Mouse (Mus musculus) megakaryocyte, embryonic 14.5 days (primary cell): ENCODE results near the gene Cfc1.
"Not testable (repeated sequence)": the region's sequence is repeated elsewhere in the genome, so short reads cannot be mapped to it uniquely, and the experiment has no call there.

Experiments
- FLI1 ChIP-seq: IDR thresholded peaks from 2 replicates; pipeline ENCODE4 v1.6.1; 2012; ENCODE audit warnings: low read length, inconsistent platforms, mixed read lengths
- GATA1 ChIP-seq: IDR thresholded peaks from 3 replicates; pipeline ENCODE4 v1.6.1; 2012; ENCODE audit warnings: mixed read lengths, low read length, inconsistent platforms, borderline replicate concordance

DNA sequence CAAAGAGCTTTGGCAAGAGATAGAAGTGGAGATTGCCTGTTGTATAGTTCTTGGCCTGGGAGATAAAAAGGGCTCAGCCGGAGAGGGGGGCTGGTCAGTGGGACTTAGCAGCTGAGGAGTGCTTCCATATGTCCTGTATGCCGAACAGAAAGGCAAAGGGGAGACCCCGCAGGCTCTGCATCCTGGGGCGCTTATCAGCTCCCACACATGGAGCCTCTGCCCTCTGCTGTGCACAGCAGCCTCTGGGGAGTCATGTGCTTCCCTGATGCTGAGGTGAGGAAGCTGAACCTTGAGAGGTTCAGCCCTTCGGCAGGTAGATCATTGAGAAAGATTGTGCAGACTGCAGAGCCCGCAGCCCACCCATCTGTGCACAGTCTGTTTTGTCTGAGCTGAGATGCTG lies 18.2 kb upstream of the Cfc1 start:
- not testable (repeated sequence) for TF ChIP-seq GATA1, FLI1
